Mouse (Mus musculus) limb, embryonic 11.5 days (tissue): ENCODE data around the gene Vwf. TPM values are rescaled to one million over a fixed set of nuclear protein-coding genes. Genes with fewer than 3 reads are reported as not detected.
A peak's percentile ranks its signal among the peaks of the same experiment; 100 is the strongest.

Source experiments
- ATAC-seq: fragments of 200-750 bp; cut with Nextera tagmentation; 2 replicates; pipeline ENCODE4 v1.8.0; 2017; ENCODE audit warnings: low read depth; ENCODE audit not compliant: insufficient number of reproducible peaks, low FRiP score, low TSS enrichment
- DNase-seq: peaks from one replicate; pipeline ENCODE4 v3.0.0-alpha.2; 2015; ENCODE audit warnings: low spot score
- H3K27ac ChIP-seq: fragments of 300-500 bp; sonication (generic); replicated peaks from 2 replicates; pipeline ENCODE4 v1.5.1; 2014; ENCODE audit warnings: low read depth, mild to moderate bottlenecking, low read length
- H3K27me3 ChIP-seq: fragments of 300-500 bp; sonication (generic); 2 replicates; pipeline ENCODE4 v1.6.1; 2014; ENCODE audit warnings: mild to moderate bottlenecking, low read length, mixed read lengths; ENCODE audit not compliant: control insufficient read depth, insufficient read depth
- H3K36me3 ChIP-seq: fragments of 300-500 bp; sonication (generic); 2 replicates; pipeline ENCODE4 v1.6.1; 2014; ENCODE audit warnings: mild to moderate bottlenecking, low read length, moderate library complexity, mixed read lengths; ENCODE audit not compliant: control insufficient read depth, insufficient read depth
- H3K4me1 ChIP-seq: fragments of 300-500 bp; sonication (generic); 2 replicates; pipeline ENCODE4 v1.6.1; 2014; ENCODE audit warnings: low read length, mixed read lengths; ENCODE audit not compliant: control insufficient read depth, insufficient read depth
- H3K4me2 ChIP-seq: fragments of 300-500 bp; sonication (generic); 2 replicates; pipeline ENCODE4 v1.6.1; 2014; ENCODE audit warnings: low read depth, mild to moderate bottlenecking, moderate library complexity; ENCODE audit not compliant: severe bottlenecking
- H3K4me3 ChIP-seq: fragments of 300-500 bp; sonication (generic); 2 replicates; pipeline ENCODE4 v1.5.1; 2014; ENCODE audit warnings: low read depth, low read length
- H3K9ac ChIP-seq: fragments of 300-500 bp; sonication (generic); 2 replicates; pipeline ENCODE4 v1.6.1; 2014; ENCODE audit warnings: mild to moderate bottlenecking, low read length
- H3K9me3 ChIP-seq: fragments of 300-500 bp; sonication (generic); 2 replicates; pipeline ENCODE4 v1.6.1; 2016; ENCODE audit warnings: low read length; ENCODE audit not compliant: control insufficient read depth
- WGBS: fragments of 180-500 bp; shearing (Covaris S2); extraction: QIAGEN DNeasy Blood & Tissue Kit; methylation state at CpG from one replicate; pipeline ENCODE4 v1.1.7; 2014; 5-methylcytosine and 5-hydroxymethylcytosine counted together
- polyA plus RNA-seq: library from polyadenylated mRNA; unstranded; fragments of >200 nt; fragmentation: Nextera tagmentation; extraction: Ambion mirVana; gene quantifications from 2 replicates; pipeline ENCODE4 v1.2.1, GENCODE M21; 2014

The Vwf gene
- 6.1 and 6.7 TPM in 2 replicates for polyA plus RNA-seq

DNA sequence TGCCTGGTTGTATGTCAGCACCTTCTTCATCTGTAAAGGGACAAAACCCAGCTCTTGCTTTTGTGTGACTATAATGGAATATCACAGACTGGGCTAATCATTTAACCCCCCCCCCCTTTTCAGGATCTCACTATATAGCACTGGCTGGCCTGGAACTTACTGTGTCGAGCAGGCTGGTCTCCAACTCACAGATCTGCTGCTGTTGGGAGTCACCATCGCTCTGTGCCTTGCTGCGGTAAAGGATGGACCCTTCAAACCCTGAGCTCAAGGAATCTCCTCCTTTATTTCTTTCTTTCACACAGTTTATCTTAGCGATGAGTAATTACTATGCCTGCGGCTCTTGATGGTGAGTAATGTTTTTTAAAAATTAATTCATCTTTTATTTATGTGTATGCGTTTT is at the start of gene Vwf:
Vwf (plus strand) TSS at position 301 of the 400 bp plus-strand sequence.
- no peak within 1 kb of the TSS for H3K4me3 ChIP-seq
- DNase-seq, result no peak

DNA sequence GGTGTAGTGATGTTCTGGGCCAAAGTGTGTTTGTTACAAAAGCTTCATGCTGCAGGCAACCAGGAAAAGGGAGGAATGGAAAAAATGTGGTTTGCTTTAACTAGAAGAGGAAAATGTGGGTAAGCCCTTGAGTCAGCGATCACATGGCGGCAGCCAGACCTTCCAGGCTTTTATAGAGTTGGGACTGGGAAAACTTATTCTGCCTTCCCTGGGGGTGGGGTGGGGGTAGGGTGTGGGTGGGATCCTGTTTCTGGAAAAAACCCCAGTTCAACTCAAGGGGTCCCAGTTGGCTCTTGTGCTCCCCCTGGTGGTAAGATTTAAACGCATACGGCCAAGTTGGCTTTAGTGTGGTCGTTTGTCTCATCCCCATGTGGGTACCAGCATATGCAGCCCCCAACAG is 48.5 kb upstream of the Vwf start:
- H3K4me1 ChIP-seq, result 0 out of 2 replicates have a peak, but pooled peaks cover 6% of the 10 kb centered on the region
- H3K27me3 ChIP-seq, result peaks cover 13% of the 10 kb centered on the region
- ATAC-seq (no peak), DNase-seq (peak; percentile 69)
- no peaks in the 10 kb centered on the region for H3K9me3 ChIP-seq
- H3K4me3 ChIP-seq, result no peak overlapping the region
- no peak overlapping the region for H3K4me2 ChIP-seq
- no peak overlapping the region for H3K9ac ChIP-seq
- 25% methylated on average over 5 of the region's 5 CpGs for WGBS
- no peaks in the 10 kb centered on the region for H3K36me3 ChIP-seq
- H3K27ac ChIP-seq, result no peak overlapping the region

More for the DNA sequence above, at the start of gene Vwf:
- no peaks in the 10 kb centered on the region for H3K36me3 ChIP-seq
- H3K4me1 ChIP-seq, result no peaks in the 10 kb centered on the region
- no peaks in the 10 kb centered on the region for H3K27me3 ChIP-seq
- ATAC-seq, result no peak
- no peak within 1 kb of the TSS for H3K9ac ChIP-seq
- H3K9me3 ChIP-seq, result no peaks in the 10 kb centered on the region
- WGBS, result 92% methylated on average over 6 of the region's 6 CpGs
- no peak within 1 kb of the TSS for H3K27ac ChIP-seq
- no peak within 1 kb of the TSS for H3K4me2 ChIP-seq

DNA sequence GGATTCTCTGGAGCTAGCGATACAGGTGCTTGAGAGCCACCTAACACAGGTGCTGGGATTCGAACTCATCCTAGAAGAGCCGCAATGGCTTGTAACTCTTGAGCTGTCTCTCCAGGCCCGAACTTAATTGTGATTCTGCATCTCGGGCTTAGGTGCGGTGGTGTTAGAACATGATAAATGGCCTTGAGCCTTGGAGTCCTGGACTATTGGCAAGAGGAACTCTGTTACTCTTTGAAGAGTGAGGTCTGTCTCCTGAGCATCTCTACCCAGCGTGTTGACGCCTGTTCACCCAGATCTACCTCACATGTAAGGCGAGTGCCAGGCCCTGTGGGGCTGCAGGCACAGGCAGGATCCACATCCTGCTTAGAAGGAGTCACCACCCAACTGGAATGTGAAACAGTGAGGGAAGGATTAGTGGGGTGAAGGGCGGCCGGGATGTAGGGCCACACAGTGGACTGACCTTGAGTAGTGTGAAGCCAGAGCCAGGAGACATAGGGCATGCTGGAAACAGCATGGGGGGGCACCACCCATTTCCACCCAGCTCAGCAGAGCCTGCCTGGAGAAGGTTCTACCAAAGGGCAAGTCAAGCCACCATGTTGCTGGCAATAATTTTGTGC is 43.3 kb upstream of the Vwf start:
- Histone ChIP-seq H3K9ac (no peak overlapping the region), H3K9me3 (no peaks in the 10 kb centered on the region), H3K27ac (no peak overlapping the region), H3K27me3 (no peaks in the 10 kb centered on the region), H3K36me3 (no peaks in the 10 kb centered on the region), H3K4me2 (no peak overlapping the region), H3K4me1 (no peaks in the 10 kb centered on the region), H3K4me3 (no peak overlapping the region)
- WGBS, result 82% methylated on average over 11 of the region's 11 CpGs
- DNase-seq, result no peak
- no peak for ATAC-seq

DNA sequence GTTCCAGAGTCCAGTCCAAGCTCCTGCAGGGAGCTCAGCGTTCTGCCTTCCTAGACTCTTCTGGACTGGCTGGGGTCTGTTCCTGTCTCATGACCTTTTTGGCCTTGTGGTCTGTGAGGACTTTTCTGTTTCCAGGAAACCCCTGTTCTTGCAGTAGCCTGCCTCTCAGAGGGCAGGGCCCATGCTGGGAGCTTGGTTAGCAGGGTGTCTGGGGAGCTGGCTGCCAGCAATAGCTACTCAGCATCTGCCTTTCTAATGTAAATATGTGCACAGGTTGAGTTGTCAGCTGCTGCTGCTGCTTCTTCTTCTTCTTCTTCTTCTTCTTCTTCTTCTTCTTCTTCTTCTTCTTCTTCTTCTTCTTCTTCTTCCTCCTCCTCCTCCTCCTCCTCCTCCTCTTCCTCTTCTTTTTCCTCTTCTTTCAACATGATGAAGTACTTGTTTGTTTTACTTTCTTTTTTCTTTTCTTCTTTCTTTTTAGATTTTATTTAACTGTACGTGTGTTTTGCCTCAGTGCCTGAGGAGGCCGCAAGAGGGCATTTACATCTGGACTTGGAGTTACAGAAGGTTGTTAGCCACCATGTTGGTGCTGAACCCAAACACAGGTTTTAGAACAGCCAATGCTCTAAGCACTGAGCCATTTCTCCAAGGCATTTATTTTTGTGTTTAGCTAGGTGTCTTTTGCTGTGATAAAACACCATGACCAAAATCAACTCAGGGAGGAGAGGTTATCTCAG is 41.8 kb upstream of the Vwf start:
- ATAC-seq, result no peak
- no peaks in the 10 kb centered on the region for H3K36me3 ChIP-seq
- no peaks in the 10 kb centered on the region for H3K9me3 ChIP-seq
- no peaks in the 10 kb centered on the region for H3K4me1 ChIP-seq
- H3K27me3 ChIP-seq, result no peaks in the 10 kb centered on the region
- H3K4me2 ChIP-seq, result no peak overlapping the region
- 50% methylated on average over 3 of the region's 3 CpGs for WGBS
- H3K27ac ChIP-seq, result no peak overlapping the region
- H3K9ac ChIP-seq, result no peak overlapping the region
- H3K4me3 ChIP-seq, result no peak overlapping the region
- no peak for DNase-seq

GRCm38 (mm10) chr6:125506427-125506826 is 40.1 kb upstream of the Vwf start:
- WGBS, result 91% methylated on average over 4 of the region's 4 CpGs
- H3K4me1 ChIP-seq, result no peaks in the 10 kb centered on the region
- H3K4me3 ChIP-seq, result no peak overlapping the region
- no peak overlapping the region for H3K27ac ChIP-seq
- no peak for ATAC-seq
- no peaks in the 10 kb centered on the region for H3K9me3 ChIP-seq
- no peak overlapping the region for H3K4me2 ChIP-seq
- no peak for DNase-seq
- no peaks in the 10 kb centered on the region for H3K36me3 ChIP-seq
- H3K9ac ChIP-seq, result no peak overlapping the region
- H3K27me3 ChIP-seq, result no peaks in the 10 kb centered on the region

DNA sequence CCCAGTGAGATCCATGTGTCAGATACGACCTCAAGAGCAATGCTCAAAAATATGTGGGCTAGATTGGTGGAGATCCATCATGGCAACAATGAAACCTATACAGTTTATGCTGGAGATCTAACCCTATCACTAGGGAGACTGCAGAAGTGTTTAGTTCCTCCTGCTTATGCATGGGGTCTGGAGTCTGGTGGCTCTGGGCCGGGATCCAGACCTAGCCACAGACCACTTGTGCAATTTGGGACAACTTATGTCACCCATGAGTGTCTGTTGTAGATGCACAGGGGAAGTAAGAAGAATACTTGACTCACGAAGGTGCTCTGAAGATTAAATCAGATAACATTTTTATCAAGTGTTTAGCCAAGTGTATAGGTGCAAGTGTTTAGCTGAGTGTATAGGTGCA is 36.8 kb upstream of the Vwf start:
- no peak for ATAC-seq
- 85% methylated on average over 3 of the region's 3 CpGs for WGBS
- Histone ChIP-seq H3K4me1 (no peaks in the 10 kb centered on the region), H3K27ac (no peak overlapping the region), H3K4me3 (no peak overlapping the region), H3K9ac (no peak overlapping the region), H3K4me2 (no peak overlapping the region), H3K9me3 (no peaks in the 10 kb centered on the region), H3K27me3 (no peaks in the 10 kb centered on the region), H3K36me3 (no peaks in the 10 kb centered on the region)
- DNase-seq, result no peak

GRCm38 (mm10) chr6:125510645-125511044 is 35.9 kb upstream of the Vwf start:
- no peak overlapping the region for H3K4me2 ChIP-seq

DNA sequence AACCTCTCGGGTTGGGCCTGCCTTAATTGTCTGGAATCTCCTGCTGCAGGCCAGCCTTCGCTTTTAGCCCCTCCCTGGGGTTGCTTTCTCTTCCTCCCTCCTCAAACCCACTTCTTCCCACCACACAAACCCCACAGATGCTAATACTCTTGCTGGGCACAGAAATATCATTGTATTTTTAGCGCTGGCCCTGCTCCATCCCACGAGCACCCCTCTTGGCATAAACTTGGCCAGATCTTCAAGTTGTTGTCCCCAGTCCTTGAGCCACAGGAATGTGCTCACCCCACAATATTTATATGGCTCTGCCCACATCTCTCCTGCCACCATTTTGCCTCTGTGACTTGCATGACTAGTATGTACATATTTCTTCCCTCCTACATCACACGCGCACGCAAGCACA is 35.4 kb upstream of the Vwf start:
- Histone ChIP-seq H3K36me3 (no peaks in the 10 kb centered on the region), H3K27ac (no peak overlapping the region)

More at GRCm38 (mm10) chr6:125510645-125511044, 35.9 kb upstream of the Vwf start:
- H3K27me3 ChIP-seq, result no peaks in the 10 kb centered on the region
- no peaks in the 10 kb centered on the region for H3K9me3 ChIP-seq
- ATAC-seq (no peak), DNase-seq (no peak)
- H3K36me3 ChIP-seq, result no peaks in the 10 kb centered on the region
- H3K27ac ChIP-seq, result no peak overlapping the region
- no peak overlapping the region for H3K4me3 ChIP-seq
- H3K4me1 ChIP-seq, result no peaks in the 10 kb centered on the region
- H3K9ac ChIP-seq, result no peak overlapping the region

More for the DNA sequence above, 35.4 kb upstream of the Vwf start:
- H3K4me3 ChIP-seq, result no peak overlapping the region
- H3K4me2 ChIP-seq, result no peak overlapping the region
- 78% methylated on average over 7 of the region's 7 CpGs for WGBS
- ATAC-seq, result no peak
- H3K9me3 ChIP-seq, result no peaks in the 10 kb centered on the region
- H3K9ac ChIP-seq, result no peak overlapping the region
- H3K4me1 ChIP-seq, result no peaks in the 10 kb centered on the region
- H3K27me3 ChIP-seq, result no peaks in the 10 kb centered on the region
- DNase-seq, result no peak
